Mouse (Mus musculus): ENCODE measurements around the gene Casp9.

Casp9 gene

DNA sequence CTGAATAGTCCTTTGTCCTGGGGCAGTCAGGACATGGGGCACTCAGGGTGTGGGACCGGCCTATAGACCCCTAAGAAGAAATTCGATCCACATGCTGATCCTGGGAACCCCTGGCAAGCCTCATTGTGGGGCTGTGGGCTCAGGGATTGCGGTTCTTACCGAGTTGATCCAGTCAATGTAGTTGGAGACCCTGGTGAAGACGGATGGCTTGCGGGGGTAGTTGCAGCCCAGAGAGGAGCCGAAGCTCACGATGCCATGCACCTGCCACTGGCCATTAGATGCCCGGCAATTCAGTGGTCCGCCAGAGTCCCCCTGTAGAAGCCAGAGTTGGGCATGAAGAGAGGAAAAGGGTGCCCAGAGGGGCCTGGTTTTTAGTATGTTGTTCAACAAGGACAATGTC, 24.3 kb downstream of the Casp9 start:
- no peak for DNase-seq (ENCODE audit: low read depth, low spot score)

DNA sequence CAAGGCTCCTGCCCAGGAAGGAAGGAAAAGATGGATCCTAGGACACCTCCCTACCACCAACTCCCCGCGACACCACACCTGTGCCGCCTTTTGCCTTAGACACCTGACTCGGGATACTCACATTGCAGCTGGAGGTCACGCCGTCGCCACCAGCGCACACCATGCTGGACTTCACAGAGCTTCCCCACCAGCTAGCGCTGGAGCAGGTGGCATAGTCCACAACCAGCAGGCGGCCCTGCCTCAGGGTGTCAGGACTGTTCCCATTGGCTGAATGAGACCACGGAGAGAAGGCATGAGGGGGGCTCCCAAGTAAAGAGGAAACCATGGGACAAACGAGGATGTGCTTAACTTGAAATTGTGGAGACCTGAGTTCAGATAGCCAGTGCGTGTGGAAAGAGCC, 25.4 kb downstream of the Casp9 start:
- no peak for DNase-seq (ENCODE audit: low read depth, low spot score)

DNA sequence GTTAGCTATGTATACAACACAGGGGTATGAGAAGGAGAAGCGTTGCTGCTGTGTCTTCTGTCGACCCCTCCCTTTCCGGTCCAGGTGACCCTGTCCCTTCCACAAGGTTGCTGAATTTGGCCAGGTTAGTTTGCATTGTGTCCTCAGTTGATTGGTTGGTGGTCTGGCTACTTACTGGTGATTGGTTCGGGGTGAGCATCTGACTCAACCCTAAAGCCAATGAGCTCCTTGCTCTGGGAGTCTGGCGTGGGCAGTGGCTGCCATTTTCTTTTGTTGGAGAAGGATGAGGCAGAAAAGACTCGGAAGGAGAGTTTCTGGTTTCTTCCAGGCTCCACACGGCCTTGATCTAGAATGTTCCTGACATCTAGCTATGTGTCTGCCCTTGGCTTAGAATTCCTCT, 25.9 kb downstream of the Casp9 start:
- DNase-seq (ENCODE audit: low read depth, low spot score), result no peak

GRCm38 (mm10) chr4:141821178-141821577, 27.8 kb downstream of the Casp9 start:
- no peak for DNase-seq (ENCODE audit: low read depth, low spot score)

GRCm38 (mm10) chr4:141822089-141822488, 28.7 kb downstream of the Casp9 start:
- no peak for DNase-seq (ENCODE audit: low read depth, low spot score)

- DNase-seq (ENCODE audit: low read depth, low spot score), result no peak
Observed at GRCm38 (mm10) chr4:141822979-141823378, 29.6 kb downstream of the Casp9 start.

DNA sequence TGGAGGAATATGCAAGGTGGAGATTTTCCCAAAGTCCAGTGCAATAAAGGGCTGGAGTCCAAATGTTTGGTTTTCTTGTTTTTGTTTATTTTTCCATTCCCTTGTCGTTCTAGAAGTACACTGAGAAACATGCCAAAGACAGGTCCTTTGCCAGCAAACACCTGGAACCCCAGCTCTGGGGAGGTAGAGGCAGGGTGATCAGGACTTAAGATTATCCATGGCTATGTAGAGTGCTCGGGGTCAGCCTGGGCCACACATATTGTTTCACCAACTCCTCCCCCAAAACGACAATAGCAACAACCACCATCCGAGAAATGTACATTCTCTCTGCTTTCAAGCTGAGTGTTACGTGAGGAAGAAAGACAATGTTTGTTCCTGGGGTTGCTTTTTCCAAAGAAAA, 32.6 kb downstream of the Casp9 start, which contains the start of gene Cela2a:
Cela2a (minus strand) TSS at position 101 of the 400 bp plus-strand sequence.
- no peak for DNase-seq (ENCODE audit: low read depth, low spot score)

- DNase-seq (ENCODE audit: low read depth, low spot score), result no peak
Observed at GRCm38 (mm10) chr4:141827401-141827800, 34.0 kb downstream of the Casp9 start.

DNA sequence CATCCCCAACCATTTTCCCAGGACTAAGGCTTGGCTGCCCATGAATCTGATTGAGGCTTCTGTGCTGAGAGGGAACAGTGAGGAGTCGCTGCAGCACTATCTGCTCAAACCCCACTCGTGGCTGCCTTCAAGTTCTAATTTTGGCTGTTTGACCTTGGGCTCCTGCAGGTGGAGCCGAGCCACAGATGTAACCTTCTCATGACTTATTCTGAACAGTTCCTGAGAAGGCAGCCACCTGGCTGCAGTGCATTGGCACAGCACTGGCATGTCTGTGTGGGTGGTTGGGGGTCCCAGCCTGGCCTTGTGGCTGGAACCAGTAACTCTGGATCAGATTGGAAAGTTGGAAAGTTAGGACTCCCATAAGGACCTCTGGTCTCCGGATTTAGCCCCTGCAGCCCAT, 34.8 kb downstream of the Casp9 start:
- no peak for DNase-seq (ENCODE audit: low read depth, low spot score)

DNA sequence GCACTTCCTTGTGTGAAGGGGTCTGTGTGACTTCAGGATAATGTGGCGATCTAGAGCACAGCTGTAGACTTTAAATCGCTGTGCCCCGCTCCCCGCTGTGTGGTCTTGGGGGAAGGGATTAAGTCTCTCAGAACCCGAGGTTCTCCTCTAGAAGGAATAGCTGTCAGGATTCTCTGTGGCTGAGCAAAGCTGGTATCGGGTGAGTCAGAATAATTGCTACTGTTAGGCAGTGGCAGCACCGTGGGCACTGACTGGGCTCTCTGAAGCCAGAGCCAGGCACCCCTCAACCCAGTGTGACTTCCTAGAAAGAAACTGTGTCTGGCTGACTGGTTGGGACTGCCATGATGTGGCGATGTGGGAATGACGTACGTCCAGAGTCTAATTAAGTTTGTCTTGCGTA, 37.0 kb downstream of the Casp9 start:
- DNase-seq (ENCODE audit: low read depth, low spot score), result no peak

DNA sequence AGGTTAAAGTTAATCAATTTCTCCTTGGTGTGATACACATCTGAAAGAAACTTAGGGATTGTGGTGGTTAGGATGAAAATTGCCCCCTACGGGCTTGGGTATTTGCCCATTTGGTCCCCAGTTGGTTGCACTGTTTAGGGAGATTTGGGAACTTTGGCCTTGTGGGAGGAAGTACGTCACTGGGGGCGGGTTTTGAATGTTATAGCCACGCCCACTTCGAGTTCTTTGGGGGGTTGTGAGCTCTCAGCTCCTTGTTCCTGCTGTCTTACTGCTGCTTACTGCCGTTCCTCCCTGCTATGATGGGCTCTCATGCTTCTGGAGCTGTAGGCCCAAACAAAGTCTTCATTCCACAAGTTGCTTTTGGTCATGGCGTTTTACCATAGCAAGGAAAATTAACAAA, 37.9 kb downstream of the Casp9 start:
- no peak for DNase-seq (ENCODE audit: low read depth, low spot score)

DNA sequence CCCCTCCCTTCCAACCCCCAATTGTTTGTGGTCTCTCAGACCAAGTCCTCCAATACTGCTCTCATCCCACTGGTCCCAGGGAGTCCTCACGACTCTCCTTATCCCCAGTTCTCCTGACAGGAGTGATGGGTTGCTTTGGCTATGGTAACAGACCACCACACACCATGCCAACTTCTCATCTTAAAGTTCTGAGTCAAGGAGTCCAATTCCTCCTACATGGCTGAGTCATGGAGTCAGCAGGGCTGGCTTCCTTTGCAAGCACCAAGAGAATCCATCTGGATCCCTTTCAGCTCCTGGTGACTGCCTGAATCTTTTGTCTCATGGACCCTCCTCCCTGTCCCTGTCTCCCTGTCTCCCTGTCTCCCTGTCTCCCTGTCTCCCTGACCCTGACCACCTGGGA, 40.5 kb downstream of the Casp9 start:
- peak; percentile 62 for DNase-seq (ENCODE audit: low read depth, low spot score)

DNA sequence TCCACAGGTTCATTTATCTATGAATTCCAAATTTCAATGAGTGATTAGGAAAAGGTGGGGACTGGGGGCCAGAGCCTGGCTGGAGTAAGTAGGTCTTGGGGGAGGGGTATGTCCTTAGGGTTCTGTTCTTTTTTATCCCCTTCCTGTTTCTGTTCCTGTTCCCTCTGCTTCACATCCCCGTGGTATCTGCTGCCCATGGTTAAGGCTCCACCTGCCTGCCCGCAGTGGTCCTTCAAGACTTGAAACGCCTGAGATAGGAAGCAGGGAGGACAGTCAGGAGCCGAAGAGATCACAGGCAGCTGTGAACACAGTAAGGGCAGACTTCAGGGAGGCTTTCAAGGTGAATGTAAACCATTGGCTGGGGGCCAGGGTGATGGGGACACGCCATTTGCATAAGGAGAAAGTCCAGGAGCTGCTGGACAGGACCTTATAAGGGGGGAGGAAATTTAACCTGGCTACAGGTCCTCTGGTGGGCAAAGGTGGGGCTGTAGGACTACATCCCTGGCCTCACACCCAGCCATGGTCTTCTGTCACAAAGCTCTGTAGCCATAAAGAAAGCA, 41.2 kb downstream of the Casp9 start:
- DNase-seq (ENCODE audit: low read depth, low spot score), result no peak

GRCm38 (mm10) chr4:141845999-141846398, 52.6 kb downstream of the Casp9 start, which contains the start of gene Ctrc:
TSS of gene Ctrc (minus strand) at chr4:141846359.
- no peak for DNase-seq (ENCODE audit: low read depth, low spot score)

DNA sequence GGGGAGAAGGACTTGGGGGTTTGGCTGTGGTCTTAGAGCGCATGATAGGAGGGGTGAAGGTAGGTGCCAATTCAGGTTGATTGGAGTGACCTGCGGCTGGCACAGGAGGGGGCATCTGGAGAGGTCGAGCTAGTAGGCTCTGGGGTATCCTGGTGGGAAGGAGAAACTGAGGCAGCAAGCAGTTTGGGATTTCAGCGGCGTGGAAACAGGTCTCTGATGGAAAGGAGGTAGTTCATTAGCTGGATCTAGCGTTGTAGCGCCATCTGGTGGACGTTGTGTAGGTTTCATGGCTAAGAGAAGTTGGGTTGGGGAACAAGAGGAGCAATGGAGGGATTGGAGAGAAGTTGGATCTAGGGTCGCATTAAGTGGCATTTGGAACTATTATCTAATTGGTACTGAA, 60.0 kb downstream of the Casp9 start:
- no peak for DNase-seq (ENCODE audit: low read depth, low spot score)

- no peak for DNase-seq (ENCODE audit: low read depth, low spot score)
Observed at GRCm38 (mm10) chr4:141857422-141857930, 64.1 kb downstream of the Casp9 start.

GRCm38 (mm10) chr4:141858501-141858900, 65.1 kb downstream of the Casp9 start:
- DNase-seq (ENCODE audit: low read depth, low spot score), result no peak

GRCm38 (mm10) chr4:141859351-141859750, 65.9 kb downstream of the Casp9 start:
- no peak for DNase-seq (ENCODE audit: low read depth, low spot score)

DNA sequence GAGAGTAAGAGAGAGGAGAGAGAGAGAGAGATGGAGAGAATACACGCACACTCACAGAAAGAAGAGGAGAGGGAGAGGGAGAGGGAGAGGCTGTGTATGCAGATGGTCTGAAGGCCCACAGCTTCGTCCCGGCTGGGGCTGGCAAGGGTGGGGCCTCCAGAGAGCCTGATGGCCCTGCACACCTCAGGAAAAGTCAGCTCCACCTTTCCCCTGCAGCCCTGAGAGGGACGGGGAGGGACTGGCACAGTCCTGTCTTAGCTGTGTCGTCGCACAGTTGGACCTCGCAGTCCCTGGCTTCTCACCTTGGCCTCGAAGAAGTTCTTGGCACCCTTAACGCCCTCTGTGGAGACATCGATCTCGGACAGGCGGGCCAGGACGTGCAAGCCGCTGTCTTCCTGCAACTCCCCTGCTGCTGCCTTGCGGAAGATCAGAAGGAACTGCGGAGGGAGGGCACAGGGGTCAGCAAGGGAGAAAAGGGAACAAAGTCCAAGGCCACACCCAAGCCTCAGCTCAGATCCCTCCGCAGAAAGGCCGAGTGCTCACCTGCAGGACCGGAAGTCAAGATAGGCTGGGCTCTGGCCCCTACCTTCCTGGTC, 66.9 kb downstream of the Casp9 start:
- no peak for DNase-seq (ENCODE audit: low read depth, low spot score)

- no peak for DNase-seq (ENCODE audit: low read depth, low spot score)
Observed at GRCm38 (mm10) chr4:141861591-141862295, 68.3 kb downstream of the Casp9 start.

DNA sequence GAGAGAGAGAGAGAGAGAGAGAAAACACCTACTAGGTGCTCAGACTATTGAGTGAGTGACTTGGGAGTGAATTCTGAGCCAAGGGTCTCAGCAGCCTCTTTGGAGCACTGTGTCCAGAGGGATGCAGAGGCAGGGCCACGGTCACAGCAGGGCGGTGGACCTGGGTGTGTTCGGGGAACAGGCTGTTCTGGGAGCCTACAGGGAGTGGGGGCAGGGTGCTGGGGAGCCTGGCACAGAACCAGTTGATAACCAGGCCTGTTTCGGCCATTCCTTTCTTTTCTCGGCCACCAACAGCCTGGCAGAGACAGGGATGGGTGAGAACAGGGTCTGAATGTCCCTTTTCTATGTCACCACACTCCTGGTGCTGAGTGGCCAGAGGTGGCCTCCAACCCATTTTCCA, 69.5 kb downstream of the Casp9 start:
- DNase-seq (ENCODE audit: low read depth, low spot score), result no peak

- no peak for DNase-seq (ENCODE audit: low read depth, low spot score)
Observed at GRCm38 (mm10) chr4:141863726-141864280, 70.4 kb downstream of the Casp9 start.

- no peak for DNase-seq (ENCODE audit: low read depth, low spot score)
Observed at GRCm38 (mm10) chr4:141864506-141864905, 71.1 kb downstream of the Casp9 start.

Measured in telencephalon, adult 2 months (tissue).